Mouse (Mus musculus): ENCODE data around the gene Adamts17.

DNA sequence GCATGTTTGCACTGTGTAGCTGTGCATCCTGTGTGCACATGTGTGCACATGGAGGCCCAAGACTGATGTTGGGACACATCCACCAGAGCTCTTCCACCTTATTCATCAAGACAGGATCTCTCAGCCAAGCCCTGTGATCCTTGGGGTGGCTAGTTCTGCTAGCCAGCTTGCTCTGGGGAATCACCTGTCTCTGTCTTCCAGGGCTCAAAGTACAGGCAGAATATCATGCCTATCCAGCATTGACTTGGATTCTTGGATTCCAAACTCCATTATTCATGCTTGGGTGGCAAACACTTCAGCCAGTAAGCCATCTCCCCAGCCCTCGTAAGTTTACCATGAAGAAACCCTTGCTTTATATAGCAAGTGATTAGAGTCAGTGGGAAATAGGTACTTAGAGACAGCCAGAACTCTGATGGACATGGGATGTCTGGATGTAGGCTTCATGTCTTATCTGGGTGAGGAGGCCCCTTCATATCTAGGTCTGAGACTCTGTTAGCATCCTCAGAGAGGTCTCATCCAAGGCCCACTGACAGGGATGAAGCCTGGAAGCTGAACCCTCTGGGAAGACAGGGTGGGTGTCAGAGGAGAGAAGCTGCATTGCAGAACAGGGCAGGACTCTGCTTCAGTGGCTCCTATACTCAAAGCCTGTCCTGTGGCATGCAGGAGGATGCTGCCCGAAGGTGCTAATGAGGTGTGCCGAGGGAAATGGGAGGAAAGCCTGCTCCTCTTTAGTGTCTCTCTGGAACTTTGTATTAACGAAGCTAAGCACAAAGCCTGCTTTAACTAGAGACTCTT lies 198.4 kb downstream of the Adamts17 start:
- TF ChIP-seq GATA1 (IDR thresholded peaks at IDR 0.05; ENCODE audit: borderline replicate concordance, low read length): no peak
- TF ChIP-seq FLI1 (IDR thresholded peaks at IDR 0.05; ENCODE audit: low read length): no peak

All from megakaryocyte, embryonic 14.5 days (primary cell).